Mouse (Mus musculus) T-cell, adult 2 months (primary cell): Measurements from ENCODE around the gene Atg13.

ENCODE experiments used
- DNase-seq: peaks from one replicate; pipeline ENCODE4 v3.0.0; 2022; ENCODE audit warnings: low spot score

The Atg13 gene

GRCm38 (mm10) chr2:91649152-91649551 is 61.2 kb downstream of the Atg13 start:
- DNase-seq = no peak

GRCm38 (mm10) chr2:91646733-91647132 is 63.6 kb downstream of the Atg13 start:
- DNase-seq = peak; percentile 63

- peak; percentile 69 for DNase-seq
Measured at GRCm38 (mm10) chr2:91645811-91646210, 64.6 kb downstream of the Atg13 start.

GRCm38 (mm10) chr2:91645354-91645753 is 65.0 kb downstream of the Atg13 start:
- peak; percentile 5 for DNase-seq

- DNase-seq = peak; percentile 40
Measured at GRCm38 (mm10) chr2:91644021-91644420, 66.4 kb downstream of the Atg13 start.

- no peak for DNase-seq
Measured at GRCm38 (mm10) chr2:91642825-91643415, 67.5 kb downstream of the Atg13 start.

- DNase-seq = peak; percentile 46
Measured at GRCm38 (mm10) chr2:91638931-91639330, 71.4 kb downstream of the Atg13 start.

GRCm38 (mm10) chr2:91636727-91637338 is 73.5 kb downstream of the Atg13 start:
- DNase-seq = no peak

GRCm38 (mm10) chr2:91636229-91636628 is 74.1 kb downstream of the Atg13 start, which contains the start of gene F2:
Gene F2, minus strand, starts transcription at chr2:91636414.
- no peak for DNase-seq

- DNase-seq = no peak
Measured at GRCm38 (mm10) chr2:91635486-91635885, 74.9 kb downstream of the Atg13 start.

GRCm38 (mm10) chr2:91634841-91635240 is 75.5 kb downstream of the Atg13 start:
- DNase-seq = no peak

- no peak for DNase-seq
Measured at GRCm38 (mm10) chr2:91633334-91633977, 76.9 kb downstream of the Atg13 start.

- DNase-seq = no peak
Measured at GRCm38 (mm10) chr2:91632316-91632715, 78.1 kb downstream of the Atg13 start.

- DNase-seq = no peak
Measured at GRCm38 (mm10) chr2:91631826-91632225, 78.5 kb downstream of the Atg13 start.

- DNase-seq = no peak
Measured at GRCm38 (mm10) chr2:91630384-91630783, 80.0 kb downstream of the Atg13 start.

GRCm38 (mm10) chr2:91629682-91630081 is 80.7 kb downstream of the Atg13 start:
- DNase-seq = no peak

- no peak for DNase-seq
Measured at GRCm38 (mm10) chr2:91628171-91628570, 82.2 kb downstream of the Atg13 start.

GRCm38 (mm10) chr2:91627486-91627885 is 82.9 kb downstream of the Atg13 start:
- no peak for DNase-seq
